ENCODE assay signal across 8 mouse cellular contexts in genomic region chr9:95442321-95442731, GRCm38 (mm10). TPM values are rescaled to one million over a fixed set of nuclear protein-coding genes. Genes with fewer than 3 reads are reported as not detected.
DNase-seq lines count a peak whose midpoint lies in the region; ATAC-seq and TF ChIP-seq lines count a peak whose summit lies in the region.

No protein-coding gene starts in this region.

- DNase-seq in gastrocnemius, adult 2 months: peak; percentile 24
- no peak for DNase-seq in gastrocnemius, postnatal 25 days
- peak; percentile 8 for DNase-seq in adrenal gland, adult 8-10 months
- peak; percentile 59 for DNase-seq in mesoderm, embryonic 11.5 days (ENCODE audit: low read depth, low spot score)
- peak; percentile 37 for DNase-seq in stomach, postnatal 0 days (ENCODE audit: low spot score)
- DNase-seq in thymus, postnatal 10 days (ENCODE audit: low spot score in 2 of 2): no peak

- H3K9ac ChIP-seq in forebrain, embryonic 12.5 days: no peak overlapping the region
- no peak overlapping the region for H3K9ac ChIP-seq in intestine, embryonic 15.5 days
- no peak overlapping the region for H3K9ac ChIP-seq in stomach, postnatal 0 days (ENCODE audit: low read length)

- 3% methylated on average over 13 of the region's 13 CpGs for WGBS in forebrain, embryonic 12.5 days
- WGBS in intestine, embryonic 15.5 days: 8% methylated on average over 13 of the region's 13 CpGs
- WGBS in stomach, postnatal 0 days: 18% methylated on average over 13 of the region's 13 CpGs

- ATAC-seq in forebrain, embryonic 12.5 days (ENCODE audit: low FRiP score): peak; percentile 80
- peak; percentile 71 for ATAC-seq in intestine, embryonic 15.5 days
- ATAC-seq in stomach, postnatal 0 days (ENCODE audit: low FRiP score, low TSS enrichment): no peak

- peaks cover 2% of the 10 kb centered on the region; the same call in 1 of the 2 replicates for H3K27me3 ChIP-seq in forebrain, embryonic 12.5 days
- H3K27me3 ChIP-seq in intestine, embryonic 15.5 days (replicated peaks): no peaks in the 10 kb centered on the region
- no peaks in the 10 kb centered on the region for H3K27me3 ChIP-seq in stomach, postnatal 0 days (ENCODE audit: control insufficient read depth, insufficient read depth, low read length)

- TF ChIP-seq CTCF in gastrocnemius, adult 2 months (IDR thresholded peaks at IDR 0.05): peak; percentile 12; the same call in 1 of the 2 replicates
- peak; percentile 50 for TF ChIP-seq CTCF in stomach, postnatal 0 days (IDR thresholded peaks at IDR 0.05; ENCODE audit: low read depth)

- H3K4me2 ChIP-seq in forebrain, embryonic 12.5 days: peak overlapping the region; percentile 47
- peak overlapping the region; percentile 28 for H3K4me2 ChIP-seq in intestine, embryonic 15.5 days (replicated peaks)
- H3K4me2 ChIP-seq in stomach, postnatal 0 days (replicated peaks; ENCODE audit: low read depth): peak overlapping the region; percentile 4; the same call in 1 of the 2 replicates

- peaks cover 15% of the 10 kb centered on the region for H3K4me1 ChIP-seq in forebrain, embryonic 12.5 days
- H3K4me1 ChIP-seq in intestine, embryonic 15.5 days (replicated peaks): no peaks in the 10 kb centered on the region
- no peaks in the 10 kb centered on the region for H3K4me1 ChIP-seq in stomach, postnatal 0 days (replicated peaks; ENCODE audit: control insufficient read depth, insufficient read depth)

- intact Hi-C loops in gastrocnemius, adult 2 months (cut with DNase I): no loop called here

- peak overlapping the region; percentile 38 for H3K4me3 ChIP-seq in gastrocnemius, adult 2 months
- peak overlapping the region; percentile 21 for H3K4me3 ChIP-seq in forebrain, embryonic 12.5 days (replicated peaks)
- H3K4me3 ChIP-seq in intestine, embryonic 15.5 days (replicated peaks): no peak overlapping the region
- no peak overlapping the region for H3K4me3 ChIP-seq in stomach, postnatal 0 days (ENCODE audit: low read depth, low read length)

- H3K27ac ChIP-seq in gastrocnemius, adult 2 months: no peak overlapping the region
- H3K27ac ChIP-seq in forebrain, embryonic 12.5 days: no peak overlapping the region
- no peak overlapping the region for H3K27ac ChIP-seq in intestine, embryonic 15.5 days
- no peak overlapping the region for H3K27ac ChIP-seq in stomach, postnatal 0 days (replicated peaks)

- H3K9me3 ChIP-seq in forebrain, embryonic 12.5 days: no peaks in the 10 kb centered on the region
- no peaks in the 10 kb centered on the region for H3K9me3 ChIP-seq in intestine, embryonic 15.5 days
- no peaks in the 10 kb centered on the region for H3K9me3 ChIP-seq in stomach, postnatal 0 days (ENCODE audit: control insufficient read depth, low read length)

- no peak for TF ChIP-seq EP300 in stomach, postnatal 0 days (optimal IDR thresholded peaks at IDR 0.05)

- no peaks in the 10 kb centered on the region for H3K36me3 ChIP-seq in forebrain, embryonic 12.5 days (replicated peaks)
- no peaks in the 10 kb centered on the region for H3K36me3 ChIP-seq in intestine, embryonic 15.5 days
- H3K36me3 ChIP-seq in stomach, postnatal 0 days (ENCODE audit: control insufficient read depth, insufficient read depth, low read length): no peaks in the 10 kb centered on the region

RNA-seq across cellular contexts. Expression of gene Chst2, which starts 35.8 kb away (rescaled TPM):
- total RNA-seq in gastrocnemius, adult 2 months (2021): under 1 TPM; 0.43 to 0.53 TPM
- total RNA-seq in gastrocnemius, postnatal 25 days (2021): under 1 TPM; 0.88 to 0.90 TPM
- total RNA-seq in adrenal gland, adult 8-10 months (2022): 10 to 100 TPM; 26.1 to 50.3 (median 32.1) TPM
- 9.4 and 12.7 TPM in 2 replicates for polyA plus RNA-seq in forebrain, embryonic 12.5 days (2016; fragmentation: Nextera tagmentation; extraction: Ambion mirVana)
- polyA plus RNA-seq in intestine, embryonic 15.5 days (2015; fragmentation: Nextera tagmentation; extraction: Ambion mirVana): 5.3 and 6.8 TPM in 2 replicates
- 0.75 and 0.87 TPM in 2 replicates for polyA plus RNA-seq in stomach, postnatal 0 days (2015; fragmentation: Nextera tagmentation; extraction: Ambion mirVana)

Comparison
In these comparisons a context has a peak if more than half of its experiments do, and no peak if none do; other contexts are left out.
1. DNase-seq: peak in gastrocnemius, adult 2 months (single experiment), adrenal gland, adult 8-10 months (single experiment), mesoderm, embryonic 11.5 days (single experiment) and stomach, postnatal 0 days (single experiment); none in gastrocnemius, postnatal 25 days (single experiment) and thymus, postnatal 10 days (0 of 2).
2. H3K4me3 ChIP-seq: peak in gastrocnemius, adult 2 months (single experiment) and forebrain, embryonic 12.5 days (single experiment); none in intestine, embryonic 15.5 days (single experiment) and stomach, postnatal 0 days (single experiment).
3. RNA of gene Chst2, which starts 35.8 kb away (total RNA-seq): 26.1 to 50.3 TPM in adrenal gland, adult 8-10 months; 0.88 to 0.90 TPM in gastrocnemius, postnatal 25 days and 0.43 to 0.53 TPM in gastrocnemius, adult 2 months; every median in the first group is over 10 times any median in the second.
4. Peak in every context shown above with its lines, with median percentiles within 50 percentile points of each other: H3K4me2 ChIP-seq.